Mouse (Mus musculus) layer of hippocampus, adult 9-10 months (tissue): ENCODE measurements around the gene Vmn1r14.
"Not testable (repeated sequence)": the region's sequence is repeated elsewhere in the genome, so short reads cannot be mapped to it uniquely, and the experiment has no call there.

Experiments used
- DNase-seq: peaks from one replicate; pipeline ENCODE4 v3.0.0; 2022; ENCODE audit warnings: low spot score

Vmn1r14 gene

DNA sequence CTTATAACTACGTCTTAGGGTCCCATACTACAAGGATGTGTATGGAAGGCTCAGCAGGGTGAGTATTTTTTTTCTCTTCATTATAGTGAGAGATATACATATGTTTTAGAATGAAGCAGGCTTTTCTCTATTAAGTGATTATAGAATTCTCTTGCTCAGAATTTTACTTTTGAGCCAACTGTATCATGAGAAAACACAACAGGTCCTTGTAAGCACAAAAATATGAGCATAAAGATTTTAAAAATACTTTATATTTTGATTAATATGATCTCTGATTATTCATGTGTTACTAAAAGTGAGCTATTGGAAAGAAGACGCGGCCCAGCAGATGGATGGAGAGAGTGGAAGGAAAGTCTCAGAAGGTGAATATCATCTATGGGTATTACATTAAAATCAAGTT lies at the start of gene Vmn1r14:
TSS of gene Vmn1r14 (plus strand) at position 301 of the 400 bp plus-strand sequence.
- DNase-seq: no peak

GRCm38 (mm10) chr6:57190016-57190415 lies 41.5 kb upstream of the Vmn1r14 start:
- DNase-seq: not testable (repeated sequence)

- DNase-seq: not testable (repeated sequence)
These were observed 28.5 kb upstream of the Vmn1r14 start, which contains the start of gene Vmn1r13 for GRCm38 (mm10) chr6:57202990-57203389. Vmn1r13 (plus strand) TSS chr6:57203290.

- no peak for DNase-seq
These were observed 26.2 kb downstream of the Vmn1r14 start, which contains the start of gene Vmn1r15 for GRCm38 (mm10) chr6:57257652-57258051. Vmn1r15 (plus strand) TSS chr6:57257952.

GRCm38 (mm10) chr6:57260990-57261389 lies 29.5 kb downstream of the Vmn1r14 start:
- no peak for DNase-seq

- no peak for DNase-seq
These were observed 40.4 kb downstream of the Vmn1r14 start for GRCm38 (mm10) chr6:57271881-57272280.

GRCm38 (mm10) chr6:57272517-57272916 lies 41.0 kb downstream of the Vmn1r14 start:
- no peak for DNase-seq

- DNase-seq: no peak
These were observed 47.5 kb downstream of the Vmn1r14 start for GRCm38 (mm10) chr6:57278952-57279351.
